Mouse (Mus musculus) thymus, postnatal 36 days (tissue): ENCODE data around the gene Fmo1.

ENCODE experiments used
- DNase-seq, 2 experiments: peaks; one replicate each; pipeline ENCODE4 v3.0.0; 2022; ENCODE audit warnings: mixed read lengths in 2 of 2

Fmo1 gene

GRCm38 (mm10) chr1:162866280-162866681, at the start of gene Fmo1:
Gene Fmo1, minus strand, starts transcription at chr1:162866610.
- no peak for DNase-seq

GRCm38 (mm10) chr1:162914932-162915556, 48.6 kb upstream of the Fmo1 start:
- no peak for DNase-seq

- DNase-seq = no peak
These were observed 45.7 kb upstream of the Fmo1 start for GRCm38 (mm10) chr1:162912085-162912484.

GRCm38 (mm10) chr1:162901879-162902278, 35.5 kb upstream of the Fmo1 start:
- no peak for DNase-seq

GRCm38 (mm10) chr1:162897838-162898811, 31.7 kb upstream of the Fmo1 start, which contains the start of gene Fmo2:
Gene Fmo2, minus strand, starts transcription at chr1:162898726.
- DNase-seq = no peak

GRCm38 (mm10) chr1:162895900-162896299, 29.5 kb upstream of the Fmo1 start:
- DNase-seq = peak; percentile 16 to 43

- no peak for DNase-seq
These were observed 26.6 kb upstream of the Fmo1 start for GRCm38 (mm10) chr1:162893014-162893413.

GRCm38 (mm10) chr1:162891980-162892451, 25.6 kb upstream of the Fmo1 start:
- DNase-seq = no peak

- DNase-seq = no peak
These were observed 22.2 kb upstream of the Fmo1 start for GRCm38 (mm10) chr1:162888646-162889045.

- no peak for DNase-seq
These were observed 21.2 kb upstream of the Fmo1 start for GRCm38 (mm10) chr1:162887644-162888043.

GRCm38 (mm10) chr1:162886138-162886816, 19.9 kb upstream of the Fmo1 start:
- no peak for DNase-seq

GRCm38 (mm10) chr1:162882681-162883080, 16.3 kb upstream of the Fmo1 start:
- no peak for DNase-seq

- DNase-seq = peak; percentile 36 to 46
These were observed 13.4 kb upstream of the Fmo1 start for GRCm38 (mm10) chr1:162879595-162880369.

- DNase-seq = no peak
These were observed 8.7 kb upstream of the Fmo1 start for GRCm38 (mm10) chr1:162875091-162875490.

GRCm38 (mm10) chr1:162871701-162872311, 5.4 kb upstream of the Fmo1 start:
- no peak for DNase-seq

GRCm38 (mm10) chr1:162870978-162871377, 4.6 kb upstream of the Fmo1 start:
- DNase-seq = no peak

GRCm38 (mm10) chr1:162867396-162867795, 986 bp upstream of the Fmo1 start:
- no peak for DNase-seq

GRCm38 (mm10) chr1:162865493-162865830, 948 bp downstream of the Fmo1 start:
- DNase-seq = no peak

- DNase-seq = no peak
These were observed 1.5 kb downstream of the Fmo1 start for GRCm38 (mm10) chr1:162864816-162865492.

GRCm38 (mm10) chr1:162864279-162864678, 2.1 kb downstream of the Fmo1 start:
- no peak for DNase-seq

- no peak for DNase-seq
These were observed 2.8 kb downstream of the Fmo1 start for GRCm38 (mm10) chr1:162863579-162863978.
